Mouse (Mus musculus) layer of hippocampus, adult 9-11 months (tissue): ENCODE data around the gene Sema6c.
A peak's percentile ranks its signal among the peaks of the same experiment; 100 is the strongest.
"Not testable (repeated sequence)": the region's sequence is repeated elsewhere in the genome, so short reads cannot be mapped to it uniquely, and the experiment has no call there.

ENCODE experiments used
- DNase-seq: peaks from one replicate; pipeline ENCODE4 v3.0.0; 2022

The Sema6c gene

GRCm38 (mm10) chr3:95194721-95195135 lies 34.5 kb downstream of the Sema6c start:
- DNase-seq: no peak

GRCm38 (mm10) chr3:95195772-95196171 lies 35.5 kb downstream of the Sema6c start:
- DNase-seq: no peak

DNA sequence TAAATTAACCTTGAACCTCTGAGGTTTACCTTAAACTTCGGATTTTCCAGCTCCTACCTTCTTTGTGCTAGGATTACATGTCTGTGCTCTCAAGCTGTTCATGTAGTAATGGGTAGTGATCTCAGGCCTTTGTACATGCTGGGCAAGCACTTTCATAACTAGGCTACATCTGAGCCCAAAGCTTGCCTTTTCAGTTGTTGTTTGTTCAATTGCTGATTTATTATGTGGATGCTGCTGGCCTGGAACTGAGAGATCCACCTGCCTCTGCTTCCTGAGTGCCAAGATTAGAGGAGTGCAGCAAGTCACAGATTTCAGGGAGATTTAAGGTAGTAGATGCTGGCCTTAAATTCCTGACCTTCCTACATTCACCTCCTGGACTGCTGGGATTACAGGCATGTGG lies 38.8 kb downstream of the Sema6c start:
- DNase-seq: no peak

DNA sequence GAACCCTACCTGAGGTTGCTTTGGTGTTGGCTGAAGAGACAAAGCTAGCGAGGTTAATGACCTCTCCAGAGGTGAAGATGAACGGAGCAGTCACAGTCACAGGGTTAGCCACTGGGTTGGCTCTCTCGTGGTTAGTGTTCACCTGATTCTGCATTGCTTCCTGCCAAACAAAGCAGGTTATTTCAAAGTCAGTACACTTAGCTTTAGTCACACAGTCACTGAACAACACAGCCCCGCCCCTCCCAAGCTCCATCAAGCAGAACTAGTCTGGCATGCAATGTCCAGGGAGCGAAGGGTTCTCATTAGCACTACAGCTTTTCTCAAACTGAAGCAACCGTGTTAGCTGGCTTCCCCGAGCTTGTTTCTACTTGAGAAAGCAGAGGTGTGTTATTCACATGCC lies 39.9 kb downstream of the Sema6c start:
- no peak for DNase-seq

- DNase-seq: peak; percentile 31
Measured at GRCm38 (mm10) chr3:95200562-95200961, 40.3 kb downstream of the Sema6c start.

DNA sequence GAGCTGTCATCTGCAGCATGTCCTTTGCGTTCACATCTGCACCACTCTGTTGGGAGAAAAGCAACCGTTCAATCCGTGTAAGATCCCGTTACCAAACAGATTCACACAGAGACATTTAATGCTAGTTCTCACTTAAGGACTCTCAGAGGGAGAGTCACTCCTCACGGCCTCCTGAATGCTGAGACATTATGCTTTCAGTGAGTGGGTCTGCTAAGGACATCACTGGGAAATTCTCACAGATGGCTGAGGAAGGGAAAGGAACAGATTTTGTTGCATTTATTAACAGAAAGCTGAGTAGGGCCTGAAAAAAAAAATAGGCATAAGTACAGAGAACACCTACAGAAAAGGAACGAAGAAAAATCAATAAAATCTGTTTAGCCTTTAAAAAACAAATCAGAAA lies 43.6 kb downstream of the Sema6c start:
- DNase-seq: peak; percentile 48

- DNase-seq: no peak
Measured at GRCm38 (mm10) chr3:95208286-95208685, 48.0 kb downstream of the Sema6c start.

GRCm38 (mm10) chr3:95210585-95210984 lies 50.3 kb downstream of the Sema6c start:
- DNase-seq: no peak

GRCm38 (mm10) chr3:95212889-95213608 lies 52.8 kb downstream of the Sema6c start:
- not testable (repeated sequence) for DNase-seq

GRCm38 (mm10) chr3:95213609-95213975 lies 53.3 kb downstream of the Sema6c start:
- no peak for DNase-seq

DNA sequence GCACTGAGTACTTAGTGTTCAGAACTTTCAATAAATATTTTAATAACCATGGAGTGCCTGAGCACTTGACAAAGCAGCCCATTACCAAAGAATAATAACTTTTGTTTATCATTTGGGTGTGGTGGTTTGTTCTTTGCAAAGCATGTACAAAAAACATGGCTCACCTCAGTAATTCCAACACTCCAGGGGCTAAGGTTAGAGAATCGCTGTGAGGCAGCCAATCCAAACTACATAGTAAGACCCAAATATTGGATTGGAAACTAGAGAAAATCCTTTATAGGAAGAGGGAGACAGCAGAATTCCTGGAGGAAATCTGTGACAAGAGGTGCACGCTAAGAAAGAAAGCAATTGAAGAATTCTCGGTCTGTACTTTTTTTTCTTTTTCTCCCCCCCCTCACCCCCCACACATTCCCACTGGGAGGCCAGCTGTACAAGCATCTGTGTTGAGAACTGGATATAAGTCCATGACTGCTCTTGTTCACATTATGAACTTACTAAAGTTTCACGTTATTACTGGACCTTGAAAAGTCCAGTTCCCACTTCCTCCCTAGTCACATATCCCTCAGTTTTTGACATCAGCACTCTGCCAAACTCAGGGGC lies 56.5 kb downstream of the Sema6c start:
- DNase-seq: no peak

GRCm38 (mm10) chr3:95217255-95218134 lies 57.2 kb downstream of the Sema6c start, which contains the start of gene Gabpb2:
Gene Gabpb2, minus strand, starts transcription at chr3:95217916.
- peak; percentile 90 for DNase-seq

- DNase-seq: no peak
Measured at GRCm38 (mm10) chr3:95218466-95219137, 58.3 kb downstream of the Sema6c start.

- DNase-seq: no peak
Measured at GRCm38 (mm10) chr3:95223041-95223440, 62.8 kb downstream of the Sema6c start.
